Mouse (Mus musculus): Measurements from ENCODE around the gene Mtmr2. TPM values are rescaled to one million over a fixed set of nuclear protein-coding genes. Genes with fewer than 3 reads are reported as not detected.

The Mtmr2 gene
- 24.3 and 24.9 TPM in 2 replicates for polyA plus RNA-seq (2012; rRNA removed)

DNA sequence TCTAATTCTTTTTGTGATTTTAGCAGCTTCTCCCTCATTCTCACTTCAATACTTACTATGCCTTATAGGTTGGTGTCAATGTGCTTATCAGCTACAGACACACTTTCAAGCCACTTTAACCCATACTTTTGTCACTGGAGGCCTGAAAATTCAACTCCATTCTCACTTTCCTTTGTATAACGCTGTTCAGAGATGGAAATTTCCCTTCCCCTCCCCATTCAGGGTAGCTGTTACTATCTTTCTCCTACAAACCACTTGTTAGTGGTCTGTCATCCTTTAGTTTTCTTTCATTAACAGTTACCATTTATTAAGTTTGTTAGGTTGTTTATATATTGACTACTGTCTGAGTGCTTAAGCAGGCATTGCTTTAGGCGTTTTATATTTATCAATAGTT lies at the start of gene Mtmr2:
Gene Mtmr2 (plus strand): TSS at position 7 of the 394 bp plus-strand sequence.

DNA sequence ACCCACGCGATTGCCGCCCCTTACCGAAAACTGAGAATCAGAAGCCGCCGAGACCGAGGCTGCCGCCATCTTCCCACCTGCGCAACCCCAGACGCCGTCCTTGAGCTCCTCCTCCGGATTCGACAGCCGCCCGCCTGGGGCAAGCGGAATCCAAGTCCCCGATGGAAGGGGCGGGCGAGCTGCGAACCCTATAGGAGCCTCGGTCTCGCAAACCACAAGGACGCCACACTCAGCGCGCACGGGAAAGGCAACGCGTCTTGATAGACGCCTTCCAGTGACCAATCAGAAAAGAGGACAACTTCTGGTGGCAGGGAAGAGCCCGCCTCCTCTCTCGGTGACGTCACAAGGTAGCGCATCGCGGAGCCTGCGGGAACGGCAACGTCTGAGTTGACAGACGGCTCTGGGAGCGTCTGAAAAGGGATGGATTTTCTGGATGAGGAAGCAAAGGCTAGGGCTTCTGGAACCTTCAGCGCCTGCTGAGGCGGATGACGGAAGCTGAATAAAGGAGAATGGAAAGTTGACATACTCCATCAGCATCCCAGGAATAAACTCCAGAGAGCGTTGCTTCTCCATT lies 78.7 kb downstream of the Mtmr2 start, which contains the start of gene Cep57:
Gene Cep57 (minus strand): TSS at position 276 of the 574 bp plus-strand sequence.

DNA sequence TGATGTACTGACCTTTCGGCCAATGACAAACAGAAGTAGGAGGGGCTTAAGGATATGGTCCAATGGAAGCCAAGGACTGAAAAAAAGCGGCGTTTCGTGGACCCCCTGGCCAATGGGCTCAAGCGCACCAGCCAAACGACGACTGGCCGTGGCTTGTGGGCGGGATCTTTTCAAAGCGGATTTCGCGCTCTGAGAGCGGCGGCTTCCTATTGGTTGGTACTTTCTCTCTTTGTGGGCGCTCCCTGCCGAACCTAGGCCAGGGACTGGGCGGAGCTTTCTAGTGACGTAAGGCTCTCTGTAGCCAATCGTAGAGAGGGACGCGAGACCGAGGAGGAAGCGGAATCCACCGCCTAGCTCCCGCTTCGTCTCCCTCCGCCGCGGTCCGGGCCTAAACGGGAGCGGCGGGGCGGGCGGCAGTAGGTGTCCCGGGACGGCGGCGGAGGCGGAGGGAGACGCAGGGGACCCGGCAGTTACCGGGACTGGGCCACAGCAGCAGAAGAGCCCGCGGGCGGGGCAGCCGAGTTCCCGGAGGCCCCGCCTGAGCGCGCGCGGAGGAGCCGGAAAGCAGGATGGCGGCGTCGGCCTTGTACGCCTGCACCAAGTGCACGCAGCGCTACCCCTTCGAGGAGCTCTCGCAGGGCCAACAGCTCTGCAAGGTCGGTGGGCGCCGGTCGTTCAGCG lies 79.3 kb downstream of the Mtmr2 start, which contains the start of gene Fam76b:
Gene Fam76b (plus strand): TSS at position 311 of the 681 bp plus-strand sequence.

Other genes with a start within 250 kb of the Mtmr2 start
- gene Cep57, start 78.7 kb downstream of the Mtmr2 start, polyA plus RNA-seq (2012; rRNA removed), result 44.5 and 54.0 TPM in 2 replicates
- 40.5 and 45.6 TPM in 2 replicates for gene Fam76b, start 79.3 kb downstream of the Mtmr2 start, polyA plus RNA-seq (2012; rRNA removed)